In the genomic region with DNA sequence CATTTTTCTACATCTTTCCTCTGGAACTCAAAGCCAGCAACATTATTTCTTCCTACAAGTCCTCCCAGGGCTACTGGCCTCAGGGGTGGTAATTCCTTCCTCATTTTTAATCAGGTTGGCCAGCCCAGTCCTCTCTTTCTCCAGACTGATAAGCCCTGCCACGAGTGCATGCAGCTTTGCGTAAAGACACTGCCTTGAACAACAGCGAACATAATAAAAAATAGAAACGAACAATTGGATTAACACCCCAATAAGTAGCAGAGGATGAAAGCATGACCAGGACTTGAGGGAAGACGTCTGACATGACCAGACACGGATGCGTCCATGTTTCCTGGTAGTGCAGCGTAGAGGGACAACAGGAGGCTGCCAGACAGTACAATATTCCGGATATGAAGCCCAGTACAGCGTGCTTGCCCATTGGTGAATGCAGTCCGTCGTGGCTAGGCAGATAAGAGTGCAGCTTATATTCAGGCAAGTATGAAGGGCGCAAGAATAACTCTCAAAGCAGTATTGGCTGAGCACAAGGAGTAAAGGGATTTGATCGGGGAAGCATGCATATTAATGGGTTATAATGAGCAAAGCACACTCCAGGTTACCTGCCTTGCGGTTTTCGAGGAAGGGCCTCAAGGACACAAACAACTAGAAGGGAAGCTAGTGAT, we compare ENCODE assay signal across 8 mouse cellular contexts. TPM values are rescaled to one million over a fixed set of nuclear protein-coding genes. Genes with fewer than 3 reads are reported as not detected.
DNase-seq lines count a peak whose midpoint lies in the region; ATAC-seq and TF ChIP-seq lines count a peak whose summit lies in the region.

No protein-coding gene starts in this region.

- peak overlapping the region; percentile 85 for H3K4me2 ChIP-seq in forebrain, embryonic 15.5 days (replicated peaks)
- H3K4me2 ChIP-seq in liver, embryonic 12.5 days: peak overlapping the region; percentile 93

- H3K27ac ChIP-seq in forebrain, embryonic 15.5 days (replicated peaks): peak overlapping the region; percentile 1; the same call in 1 of the 2 replicates
- peak overlapping the region; percentile 99 for H3K27ac ChIP-seq in liver, embryonic 12.5 days

- H3K4me3 ChIP-seq in C2C12 (ENCODE audit: insufficient read depth, poor library complexity, severe bottlenecking): peak overlapping the region; percentile 18
- peak overlapping the region; percentile 70 for H3K4me3 ChIP-seq in forebrain, embryonic 15.5 days
- peak overlapping the region; percentile 96 for H3K4me3 ChIP-seq in liver, embryonic 12.5 days

- H3K36me3 ChIP-seq in C2C12 (ENCODE audit: control insufficient read depth, insufficient read depth): no peaks in the 10 kb centered on the region
- H3K36me3 ChIP-seq in forebrain, embryonic 15.5 days: no peaks in the 10 kb centered on the region
- no peaks in the 10 kb centered on the region for H3K36me3 ChIP-seq in liver, embryonic 12.5 days

- H3K27me3 ChIP-seq in C2C12 (ENCODE audit: control insufficient read depth, insufficient read depth, insufficient read length): no peaks in the 10 kb centered on the region
- H3K27me3 ChIP-seq in forebrain, embryonic 15.5 days: no peaks in the 10 kb centered on the region
- no peaks in the 10 kb centered on the region for H3K27me3 ChIP-seq in liver, embryonic 12.5 days (replicated peaks)

- H3K9me3 ChIP-seq in forebrain, embryonic 15.5 days: no peaks in the 10 kb centered on the region
- H3K9me3 ChIP-seq in liver, embryonic 12.5 days (replicated peaks): no peaks in the 10 kb centered on the region

- WGBS in forebrain, embryonic 15.5 days: 42% methylated on average over 16 of the region's 16 CpGs
- 8% methylated on average over 16 of the region's 16 CpGs for WGBS in liver, embryonic 12.5 days (ENCODE audit: insufficient replicate concordance)

- no peak for TF ChIP-seq CTCF in C2C12 (IDR thresholded peaks at IDR 0.05; ENCODE audit: control insufficient read depth, insufficient read depth, insufficient read length)

- ATAC-seq in forebrain, embryonic 15.5 days (replicated peaks): peak; percentile 9; the same call in 1 of the 2 replicates
- peak; percentile 68 for ATAC-seq in liver, embryonic 12.5 days

- H3K9ac ChIP-seq in forebrain, embryonic 15.5 days (replicated peaks): 0 out of 2 replicates have a peak overlapping the region, but pooled peaks have one; percentile 85
- H3K9ac ChIP-seq in liver, embryonic 12.5 days: peak overlapping the region; percentile 97

- H3K79me3 ChIP-seq in C2C12 (ENCODE audit: low read depth): peaks cover 33% of the 10 kb centered on the region

- H3K79me2 ChIP-seq in C2C12 (ENCODE audit: control insufficient read depth, insufficient read depth): peaks cover 40% of the 10 kb centered on the region

- H3ac ChIP-seq in C2C12 (ENCODE audit: control insufficient read depth, insufficient read length, low read depth): no peak overlapping the region

- DNase-seq in cerebellum, adult 11-12 months: peak; percentile 25
- no peak for DNase-seq in cerebellum, postnatal 14 days
- DNase-seq in ovary, adult 18-20 months (ENCODE audit: low spot score): no peak
- DNase-seq in frontal cortex, postnatal 36 days (ENCODE audit: low spot score in 2 of 2): no peak
- no peak for DNase-seq in kidney, adult 11 months

- peaks cover 24% of the 10 kb centered on the region for H3K4me1 ChIP-seq in forebrain, embryonic 15.5 days
- H3K4me1 ChIP-seq in liver, embryonic 12.5 days: peaks cover 45% of the 10 kb centered on the region

TF ChIP-seq in C2C12, 6 proteins besides CTCF, POLR2A, EP300 and RAD21:
- no peak for TF ChIP-seq FOSL1 (IDR thresholded peaks at IDR 0.05; ENCODE audit: insufficient read depth, low read length, poor library complexity, severe bottlenecking)
- TF ChIP-seq MYOD1 (IDR thresholded peaks at IDR 0.05; ENCODE audit: control insufficient read depth, insufficient read length, low read depth): no peak

RNA-seq across cellular contexts. Expression of a gene that starts 0.9 kb away (rescaled TPM):
- 4.9 TPM for polyA plus RNA-seq in C2C12 (2012; fragmentation: generic; extraction: Trizol)
- 22.0 and 23.8 TPM in 2 replicates for polyA plus RNA-seq in forebrain, embryonic 15.5 days (2015; fragmentation: Nextera tagmentation; extraction: Ambion mirVana)
- polyA plus RNA-seq in liver, embryonic 12.5 days (2016; fragmentation: Nextera tagmentation; extraction: Ambion mirVana): 8.8 and 10.6 TPM in 2 replicates

Comparison
In these comparisons a context has a peak if more than half of its experiments do, and no peak if none do; other contexts are left out.
1. H3K4me3 ChIP-seq: peak in every context shown above with its lines; median percentile 96 in liver, embryonic 12.5 days; 70 in forebrain, embryonic 15.5 days; 18 in C2C12.